Mouse (Mus musculus) E14TG2a.4 (cell line): ENCODE data around the gene Dctn5.

ENCODE experiments used
- CTCF ChIP-seq: conservative IDR thresholded peaks from 2 replicates; pipeline ENCODE4 v1.5.1; 2014; ENCODE audit warnings: low read length
- POU5F1 ChIP-seq: IDR thresholded peaks from 2 replicates; pipeline ENCODE4 v1.6.1; 2014; ENCODE audit warnings: low read length, borderline replicate concordance

DNA sequence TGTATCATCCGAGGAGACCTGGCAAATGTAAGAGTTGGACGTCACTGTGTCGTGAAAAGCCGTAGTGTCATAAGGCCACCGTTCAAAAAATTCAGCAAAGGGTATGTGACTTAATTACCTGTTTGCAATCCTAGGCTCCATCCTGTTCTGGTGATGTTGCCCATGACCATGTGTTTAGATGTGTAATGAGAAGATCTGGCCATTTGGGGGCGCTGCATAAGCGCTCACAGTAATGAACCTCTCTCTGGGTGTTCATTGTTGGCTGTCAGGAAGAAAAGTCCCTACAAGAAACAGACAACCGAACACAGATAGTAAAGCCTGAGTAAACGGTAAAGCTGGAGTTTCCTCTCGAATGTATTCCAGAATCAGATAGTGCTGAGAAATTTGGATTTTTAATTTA, 2.2 kb downstream of the Dctn5 start:
- TF ChIP-seq CTCF: peak; percentile 73
- TF ChIP-seq POU5F1: no peak
